Mouse (Mus musculus) midbrain, embryonic 10.5 days (tissue): ENCODE measurements around the gene Olfr522. TPM values are rescaled to one million over a fixed set of nuclear protein-coding genes. Genes with fewer than 3 reads are reported as not detected.
A peak's percentile ranks its signal among the peaks of the same experiment; 100 is the strongest.

Experiments used
- DNase-seq: peaks from one replicate; pipeline ENCODE4 v3.0.0-alpha.2; 2017; ENCODE audit warnings: low spot score
- H3K27ac ChIP-seq: fragments of 300-500 bp; sonication (generic); replicated peaks from 2 replicates; pipeline ENCODE4 v1.5.1; 2016; ENCODE audit warnings: mild to moderate bottlenecking
- H3K27me3 ChIP-seq: fragments of 300-500 bp; sonication (generic); 2 replicates; pipeline ENCODE4 v1.6.1; 2016; ENCODE audit warnings: low read depth, mild to moderate bottlenecking; ENCODE audit not compliant: poor library complexity, severe bottlenecking
- H3K36me3 ChIP-seq: fragments of 300-500 bp; sonication (generic); 2 replicates; pipeline ENCODE4 v1.6.1; 2016; ENCODE audit warnings: mild to moderate bottlenecking, moderate library complexity
- H3K4me1 ChIP-seq: fragments of 300-500 bp; sonication (generic); 2 replicates; pipeline ENCODE4 v1.6.1; 2016
- H3K4me3 ChIP-seq: fragments of 300-500 bp; sonication (generic); 2 replicates; pipeline ENCODE4 v1.5.1; 2016; ENCODE audit warnings: mild to moderate bottlenecking, moderate library complexity
- H3K9me3 ChIP-seq: fragments of 300-500 bp; sonication (generic); replicated peaks from 2 replicates; pipeline ENCODE4 v1.6.1; 2016; ENCODE audit warnings: mild to moderate bottlenecking
- WGBS: fragments of 180-500 bp; shearing (Covaris S2); methylation state at CpG from one replicate; pipeline ENCODE4 v1.1.7; 2016; 5-methylcytosine and 5-hydroxymethylcytosine counted together
- polyA plus RNA-seq: library from polyadenylated mRNA; unstranded; fragments of >200 nt; fragmentation: Nextera tagmentation; extraction: Ambion mirVana; gene quantifications from 2 replicates; pipeline ENCODE4 v1.2.1, GENCODE M21; 2016

Gene Olfr522
- polyA plus RNA-seq, 1 experiment from 2014 or later = not detected

DNA sequence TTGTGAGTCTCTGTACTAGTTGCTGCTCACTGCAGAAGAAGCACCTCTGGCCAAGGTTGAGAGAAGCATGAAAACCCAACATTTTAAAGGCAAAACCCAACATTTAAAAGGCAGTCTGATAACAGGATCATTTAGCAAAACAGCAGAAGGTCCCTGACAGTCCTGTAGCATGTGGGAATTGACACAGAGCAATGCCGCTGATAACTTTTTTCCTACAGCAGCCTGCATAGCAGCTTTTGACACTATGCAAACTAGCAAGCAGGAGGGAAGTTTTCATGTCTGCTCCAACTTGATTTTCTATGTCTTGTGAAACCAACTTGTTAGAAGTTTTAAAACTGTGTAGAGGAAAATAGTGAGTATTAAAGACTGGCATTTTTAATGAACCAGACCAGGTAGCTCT lies 40.2 kb downstream of the Olfr522 start:
- Histone ChIP-seq H3K4me1 (peaks cover 18% of the 10 kb centered on the region), H3K4me3 (no peak overlapping the region), H3K27me3 (no peaks in the 10 kb centered on the region), H3K9me3 (no peaks in the 10 kb centered on the region), H3K36me3 (0 out of 2 replicates have a peak, but pooled peaks cover 4% of the 10 kb centered on the region), H3K27ac (no peak overlapping the region)
- 91% methylated on average over 1 of the region's 1 CpGs for WGBS
- DNase-seq = no peak

DNA sequence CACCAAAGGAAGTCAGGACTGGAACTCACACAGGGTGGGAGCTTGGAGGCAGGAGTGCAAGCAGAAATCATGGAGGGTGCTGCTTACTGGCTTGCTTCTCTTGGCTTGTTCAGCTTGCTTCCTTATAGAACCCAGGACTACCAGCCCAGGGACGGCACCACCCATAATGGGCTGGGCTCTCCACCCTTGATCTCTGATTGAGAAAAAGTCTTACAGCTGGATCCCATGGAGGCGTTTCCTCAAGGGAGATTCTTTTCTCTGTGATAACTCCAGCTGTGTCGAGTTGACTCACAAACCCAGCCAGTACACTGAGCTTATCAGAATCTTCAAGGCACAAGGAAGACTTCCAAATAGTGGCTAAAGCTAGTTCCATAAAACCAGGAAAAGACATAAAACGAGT lies 41.8 kb downstream of the Olfr522 start:
- no peak for DNase-seq
- Histone ChIP-seq H3K9me3 (no peaks in the 10 kb centered on the region), H3K36me3 (no peaks in the 10 kb centered on the region), H3K27me3 (no peaks in the 10 kb centered on the region), H3K4me1 (peaks cover 18% of the 10 kb centered on the region), H3K4me3 (no peak overlapping the region), H3K27ac (no peak overlapping the region)
- 39% methylated on average over 4 of the region's 4 CpGs for WGBS

DNA sequence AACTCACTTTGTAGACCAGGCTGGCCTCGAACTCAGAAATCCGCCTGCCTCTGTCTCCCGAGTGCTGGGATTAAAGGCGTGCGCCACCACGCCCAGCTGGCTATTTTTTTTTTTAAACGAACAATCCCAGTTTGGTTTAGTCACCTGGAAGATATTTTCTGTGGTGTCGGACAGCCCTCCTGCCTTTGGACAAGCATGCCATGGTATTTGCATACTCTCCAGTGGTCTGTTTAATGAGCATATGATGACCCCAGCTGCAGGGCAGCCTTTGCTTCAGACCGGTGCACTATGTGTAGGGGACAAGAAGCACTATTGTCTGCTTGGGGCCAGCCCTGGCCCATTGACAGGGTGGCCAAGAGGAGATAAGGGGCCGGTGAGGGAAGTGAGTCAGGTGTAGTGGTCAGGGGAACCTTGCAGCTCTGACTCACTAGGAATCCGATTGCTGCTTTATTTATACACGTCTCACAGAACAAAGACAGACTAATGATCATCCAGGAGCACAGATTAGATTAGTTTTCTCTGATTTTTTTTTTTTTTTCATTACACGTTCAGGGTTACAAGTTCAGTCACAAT lies 43.1 kb downstream of the Olfr522 start:
- no peak for DNase-seq
- H3K27me3 ChIP-seq = no peaks in the 10 kb centered on the region
- 83% methylated on average over 13 of the region's 13 CpGs for WGBS

DNA sequence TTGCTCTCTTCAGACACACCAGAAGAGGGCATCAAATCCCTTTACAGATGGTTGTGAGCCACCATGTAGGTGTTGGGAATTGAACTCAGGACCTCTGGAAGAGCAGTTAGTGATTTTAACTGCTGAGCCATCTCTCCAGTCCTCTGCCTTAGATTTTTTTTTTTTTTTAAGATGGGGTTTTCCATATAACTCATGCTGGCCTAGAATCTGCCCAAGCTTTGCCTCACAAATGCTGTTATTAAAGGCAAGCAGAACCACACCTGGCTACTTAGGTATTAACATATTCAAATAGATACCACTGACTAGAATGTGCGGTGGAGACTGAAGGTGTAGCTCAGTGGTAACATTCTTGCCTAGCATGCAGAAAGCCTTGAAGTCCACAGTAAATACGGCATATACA lies 44.1 kb downstream of the Olfr522 start:
- Histone ChIP-seq H3K27ac (no peak overlapping the region), H3K27me3 (no peaks in the 10 kb centered on the region), H3K36me3 (no peaks in the 10 kb centered on the region), H3K4me3 (no peak overlapping the region), H3K9me3 (no peaks in the 10 kb centered on the region), H3K4me1 (peaks cover 19% of the 10 kb centered on the region)
- no peak for DNase-seq
- 88% methylated on average over 2 of the region's 2 CpGs for WGBS

More for the DNA sequence above, 43.1 kb downstream of the Olfr522 start:
- Histone ChIP-seq H3K9me3 (no peaks in the 10 kb centered on the region), H3K36me3 (no peaks in the 10 kb centered on the region), H3K4me3 (no peak overlapping the region), H3K4me1 (peaks cover 20% of the 10 kb centered on the region), H3K27ac (no peak overlapping the region)

DNA sequence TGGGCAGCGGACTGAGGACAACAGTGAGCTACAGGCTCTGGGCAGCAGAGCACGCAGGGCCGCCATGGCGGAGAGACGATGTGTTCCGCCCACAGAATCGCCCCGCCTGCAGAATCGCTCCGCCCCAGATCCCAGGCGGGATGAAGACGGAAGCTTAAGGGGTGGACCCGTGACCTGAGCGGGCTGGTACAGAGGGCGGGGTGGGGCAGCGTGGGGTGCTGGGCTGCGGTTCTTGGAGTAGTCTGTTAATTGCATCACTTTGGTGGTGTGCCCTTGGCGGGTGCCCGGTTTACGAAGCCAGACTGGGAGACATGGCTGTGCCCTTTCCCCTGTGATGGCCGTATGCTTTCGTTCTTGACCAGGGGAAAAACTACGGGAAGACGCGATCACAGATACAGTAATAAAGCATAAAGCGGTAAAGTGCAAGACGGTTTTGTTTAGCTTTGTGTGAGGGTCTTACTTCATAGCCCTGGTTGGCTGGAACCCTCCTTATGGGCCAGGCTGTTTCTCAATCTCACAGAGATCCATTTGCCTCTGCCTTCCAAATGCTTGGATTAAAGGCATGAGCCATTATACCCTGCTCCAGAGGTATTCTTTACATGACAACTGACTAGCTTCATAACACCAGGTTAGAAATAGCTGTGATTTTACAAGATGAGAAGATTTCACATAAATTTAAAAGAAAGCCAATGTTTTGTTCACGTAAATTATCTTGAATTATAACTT lies 48.1 kb downstream of the Olfr522 start, which contains the start of gene Echs1:
Echs1 (minus strand) TSS at position 148 of the 726 bp plus-strand sequence.
- Histone ChIP-seq H3K27me3 (no peaks in the 10 kb centered on the region), H3K27ac (peak within 1 kb of the TSS; percentile 94), H3K4me1 (peaks cover 21% of the 10 kb centered on the region), H3K36me3 (peaks cover 15% of the 10 kb centered on the region), H3K4me3 (peak within 1 kb of the TSS; percentile 84), H3K9me3 (no peaks in the 10 kb centered on the region)
- WGBS = 5% methylated on average over 28 of the region's 28 CpGs
- peak; percentile 83 for DNase-seq

DNA sequence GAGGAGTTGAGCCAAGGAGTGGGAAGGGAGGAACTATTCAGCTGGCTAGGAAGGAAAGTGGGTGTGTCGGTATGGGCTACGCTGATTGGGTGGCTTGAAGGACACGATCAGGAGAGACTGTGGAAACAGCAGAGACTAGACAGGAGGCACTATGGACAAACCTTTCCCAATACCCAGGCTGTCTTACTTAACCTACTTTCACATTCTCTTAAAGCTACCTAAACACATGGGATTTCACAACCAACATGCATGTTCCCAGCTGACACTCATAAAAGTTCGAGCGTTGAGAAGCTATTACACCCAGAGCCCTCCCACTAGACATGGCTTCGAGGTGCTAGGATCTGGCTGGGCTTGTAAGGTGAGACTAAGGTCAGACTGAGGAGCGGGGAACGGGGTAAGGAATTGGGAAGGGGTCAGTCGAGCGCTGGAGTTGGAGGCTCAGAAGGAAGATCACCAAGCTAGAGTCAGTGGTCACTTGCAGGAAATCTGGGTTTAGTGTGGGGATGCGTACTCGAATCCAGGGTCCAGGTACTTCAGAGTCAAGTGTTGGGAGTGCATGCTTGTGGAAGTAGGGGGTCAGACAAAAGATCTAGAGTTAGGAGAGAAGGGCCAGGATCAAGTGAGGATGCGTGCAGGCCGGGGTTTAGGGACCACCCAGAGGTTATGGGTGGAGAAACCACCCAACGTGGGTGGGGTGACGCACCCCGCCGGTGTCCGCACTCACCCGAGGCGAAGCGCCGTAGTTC lies 48.8 kb downstream of the Olfr522 start, which contains the start of gene Paox:
Paox (plus strand) TSS at position 217 of the 746 bp plus-strand sequence.
- Histone ChIP-seq H3K27me3 (no peaks in the 10 kb centered on the region), H3K4me3 (peak within 1 kb of the TSS; percentile 84), H3K27ac (peak within 1 kb of the TSS; percentile 94), H3K4me1 (peaks cover 21% of the 10 kb centered on the region), H3K36me3 (peaks cover 22% of the 10 kb centered on the region), H3K9me3 (no peaks in the 10 kb centered on the region)
- WGBS = 5% methylated on average over 23 of the region's 23 CpGs
- no peak for DNase-seq

DNA sequence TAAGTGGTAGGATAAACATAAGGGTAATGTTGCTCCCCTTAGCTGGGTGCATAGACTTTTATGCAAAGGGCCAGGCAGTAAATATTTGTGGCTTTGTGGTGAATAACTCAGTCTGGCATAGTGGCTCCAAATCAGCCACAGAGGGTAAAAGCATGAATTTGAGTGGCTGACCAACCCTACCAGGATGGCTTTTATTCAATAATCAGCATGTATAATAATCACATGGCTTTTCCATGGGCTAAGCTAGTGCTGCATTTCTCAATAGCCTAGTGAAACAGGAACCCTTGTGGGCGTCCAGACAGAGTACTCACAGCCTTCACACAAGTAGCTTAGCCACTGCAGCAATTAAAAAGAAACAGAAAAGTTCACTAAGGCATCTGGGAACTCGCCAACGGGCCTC lies 52.6 kb downstream of the Olfr522 start:
- DNase-seq = no peak
- peaks cover 60% of the 10 kb centered on the region for H3K36me3 ChIP-seq
- no peak overlapping the region for H3K27ac ChIP-seq
- H3K4me3 ChIP-seq = no peak overlapping the region
- H3K4me1 ChIP-seq = peaks cover 17% of the 10 kb centered on the region
- WGBS = 80% methylated on average over 3 of the region's 3 CpGs
- H3K27me3 ChIP-seq = no peaks in the 10 kb centered on the region
- H3K9me3 ChIP-seq = no peaks in the 10 kb centered on the region

Other genes with a start within 250 kb of the Olfr522 start
- 0.16 TPM in 1 of 2 replicates, not detected in the other for gene Utf1, start 221.0 kb downstream of the Olfr522 start, polyA plus RNA-seq
- 0.74 and 1.1 TPM in 2 replicates for gene 6430531B16Rik, start 186.0 kb downstream of the Olfr522 start, polyA plus RNA-seq
- gene Adam8, start 172.2 kb downstream of the Olfr522 start, polyA plus RNA-seq = 2.5 and 2.7 TPM in 2 replicates
- 42.6 and 43.8 TPM in 2 replicates for gene Zfp511, start 128.4 kb downstream of the Olfr522 start, polyA plus RNA-seq
- gene Tubgcp2, start 128.1 kb downstream of the Olfr522 start, polyA plus RNA-seq = 74.0 and 80.0 TPM in 2 replicates
- gene Msx3, start 115.7 kb downstream of the Olfr522 start, polyA plus RNA-seq = 5.1 and 16.6 TPM in 2 replicates
- gene Caly, start 82.2 kb downstream of the Olfr522 start, polyA plus RNA-seq = 2.0 and 4.7 TPM in 2 replicates
- gene Prap1, start 71.4 kb downstream of the Olfr522 start, polyA plus RNA-seq = not detected in 2 replicates
- gene Fuom, start 62.3 kb downstream of the Olfr522 start, polyA plus RNA-seq = 10.9 and 12.8 TPM in 2 replicates
- gene Paox, start 49.0 kb downstream of the Olfr522 start, polyA plus RNA-seq = 15.8 and 18.5 TPM in 2 replicates
- 157 and 161 TPM in 2 replicates for gene Echs1, start 48.3 kb downstream of the Olfr522 start, polyA plus RNA-seq
- 32.6 TPM in 2 replicates for gene Mtg1, start 27.2 kb downstream of the Olfr522 start, polyA plus RNA-seq
- gene Sprn, start 9.9 kb downstream of the Olfr522 start, polyA plus RNA-seq = 0.49 and 0.79 TPM in 2 replicates
- gene Olfr523, start 8.5 kb upstream of the Olfr522 start, polyA plus RNA-seq = not detected in 2 replicates
- gene Olfr524, start 41.2 kb upstream of the Olfr522 start, polyA plus RNA-seq = not detected in 2 replicates
- not detected in 2 replicates for gene Cd163l1, start 53.5 kb upstream of the Olfr522 start, polyA plus RNA-seq
- not detected in 2 replicates for gene 5830411N06Rik, start 82.5 kb upstream of the Olfr522 start, polyA plus RNA-seq
- not detected in 2 replicates for gene Olfr525, start 156.1 kb upstream of the Olfr522 start, polyA plus RNA-seq
- gene Olfr527, start 169.3 kb upstream of the Olfr522 start, polyA plus RNA-seq = not detected in 2 replicates
- not detected in 2 replicates for gene Olfr60, start 196.9 kb upstream of the Olfr522 start, polyA plus RNA-seq
- not detected in 2 replicates for gene Olfr530, start 211.6 kb upstream of the Olfr522 start, polyA plus RNA-seq
- not detected in 2 replicates for gene Olfr531, start 238.2 kb upstream of the Olfr522 start, polyA plus RNA-seq